Mouse (Mus musculus) layer of hippocampus, adult 8-10 months (tissue): Measurements from ENCODE around the gene Hoxc9. TPM values are rescaled to one million over a fixed set of nuclear protein-coding genes. Genes with fewer than 3 reads are reported as not detected.

Source experiments
- DNase-seq, 2 experiments: peaks; one replicate each; pipeline ENCODE4 v3.0.0; 2022; ENCODE audit warnings: low spot score in 2 of 2
- total RNA-seq, 4 experiments: library from RNA; stranded (reverse); gene quantifications; 2 replicates each; pipeline ENCODE4 v1.2.4; 2022

Gene Hoxc9
- total RNA-seq, 4 experiments from 2014 or later = not detected

DNA sequence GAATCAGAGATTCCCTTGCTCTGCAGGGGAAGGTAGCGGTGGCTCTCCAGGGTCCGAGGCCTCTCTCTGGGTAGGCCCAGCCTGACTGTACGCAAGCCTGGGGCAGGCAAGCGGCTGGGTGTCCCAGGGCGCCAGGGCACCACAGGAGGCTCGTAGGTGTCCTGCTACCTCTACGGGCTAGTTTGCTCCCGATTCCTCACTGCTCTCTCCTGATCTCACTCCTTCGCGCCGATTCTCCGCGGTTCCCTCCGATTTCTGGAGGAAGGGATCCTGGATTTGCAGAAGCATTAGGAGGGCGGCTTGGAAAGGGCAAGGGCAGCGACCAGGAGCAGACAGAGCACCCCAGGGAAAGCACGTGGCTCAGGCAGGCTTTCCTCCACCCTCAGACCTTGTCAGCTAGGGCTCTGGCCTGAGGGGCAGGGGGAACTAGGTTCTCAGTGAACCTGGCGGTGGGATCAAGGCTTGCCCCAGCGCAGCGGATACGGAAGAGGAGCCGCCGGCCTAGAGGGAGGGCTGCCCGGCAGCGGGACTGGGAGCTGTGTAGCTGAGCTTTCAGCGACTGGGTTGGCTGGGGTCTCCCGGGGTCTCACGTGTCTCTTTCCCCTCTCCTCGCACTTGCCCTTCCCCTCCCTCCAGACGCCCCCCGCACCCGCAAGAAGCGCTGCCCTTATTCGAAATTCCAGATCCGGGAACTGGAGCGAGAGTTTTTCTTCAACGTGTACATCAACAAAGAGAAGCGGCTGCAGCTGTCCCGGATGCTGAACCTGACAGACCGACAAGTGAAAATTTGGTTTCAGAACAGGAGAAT, 20.2 kb upstream of the Hoxc9 start:
- no peak for DNase-seq

GRCm38 (mm10) chr15:102956906-102957305, 19.3 kb upstream of the Hoxc9 start:
- no peak for DNase-seq

- DNase-seq = no peak
Observed at GRCm38 (mm10) chr15:102959663-102960191, 16.5 kb upstream of the Hoxc9 start.

GRCm38 (mm10) chr15:102961728-102962127, 14.5 kb upstream of the Hoxc9 start:
- no peak for DNase-seq

DNA sequence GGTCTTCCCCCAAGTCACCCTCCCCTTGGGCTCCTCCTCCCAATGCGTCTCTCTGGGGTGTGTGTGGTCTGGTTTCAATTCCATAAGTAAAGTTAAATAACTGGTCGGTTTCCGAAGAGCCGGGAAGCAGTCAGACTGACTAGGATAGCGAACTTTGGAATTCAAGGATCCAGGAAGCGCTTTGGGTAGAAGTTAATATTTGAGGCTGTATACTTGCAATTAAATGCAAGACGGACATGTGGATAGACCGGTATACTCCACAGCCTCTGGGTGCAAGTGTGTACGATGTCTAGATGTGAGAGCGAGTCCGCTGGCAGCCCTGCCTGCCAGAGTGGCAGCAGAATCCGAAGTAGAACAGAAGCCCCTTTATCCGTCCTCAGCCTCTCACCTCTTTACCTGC, 13.7 kb upstream of the Hoxc9 start:
- DNase-seq = no peak

DNA sequence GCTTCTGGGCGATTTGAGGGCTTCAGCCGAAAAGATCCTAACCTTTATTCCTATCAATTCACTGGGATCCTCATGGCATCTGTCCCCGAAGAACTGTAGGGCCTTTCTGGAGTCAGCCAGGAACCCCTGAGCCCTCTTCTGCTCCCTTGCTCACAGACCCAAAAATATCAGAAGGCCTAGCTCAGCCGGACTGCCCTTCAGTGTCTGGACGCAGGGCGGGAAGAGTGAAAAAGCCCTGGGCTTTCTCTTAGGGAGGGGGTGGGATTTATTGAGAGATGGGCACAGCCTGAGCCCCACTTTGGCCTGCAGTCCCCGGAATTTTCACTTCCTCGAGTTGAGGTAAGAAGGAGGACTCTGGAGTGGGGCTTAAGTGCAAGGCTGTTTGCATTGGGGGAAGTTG, 13.0 kb upstream of the Hoxc9 start:
- DNase-seq = no peak

GRCm38 (mm10) chr15:102963671-102964640, 12.3 kb upstream of the Hoxc9 start:
- no peak for DNase-seq

DNA sequence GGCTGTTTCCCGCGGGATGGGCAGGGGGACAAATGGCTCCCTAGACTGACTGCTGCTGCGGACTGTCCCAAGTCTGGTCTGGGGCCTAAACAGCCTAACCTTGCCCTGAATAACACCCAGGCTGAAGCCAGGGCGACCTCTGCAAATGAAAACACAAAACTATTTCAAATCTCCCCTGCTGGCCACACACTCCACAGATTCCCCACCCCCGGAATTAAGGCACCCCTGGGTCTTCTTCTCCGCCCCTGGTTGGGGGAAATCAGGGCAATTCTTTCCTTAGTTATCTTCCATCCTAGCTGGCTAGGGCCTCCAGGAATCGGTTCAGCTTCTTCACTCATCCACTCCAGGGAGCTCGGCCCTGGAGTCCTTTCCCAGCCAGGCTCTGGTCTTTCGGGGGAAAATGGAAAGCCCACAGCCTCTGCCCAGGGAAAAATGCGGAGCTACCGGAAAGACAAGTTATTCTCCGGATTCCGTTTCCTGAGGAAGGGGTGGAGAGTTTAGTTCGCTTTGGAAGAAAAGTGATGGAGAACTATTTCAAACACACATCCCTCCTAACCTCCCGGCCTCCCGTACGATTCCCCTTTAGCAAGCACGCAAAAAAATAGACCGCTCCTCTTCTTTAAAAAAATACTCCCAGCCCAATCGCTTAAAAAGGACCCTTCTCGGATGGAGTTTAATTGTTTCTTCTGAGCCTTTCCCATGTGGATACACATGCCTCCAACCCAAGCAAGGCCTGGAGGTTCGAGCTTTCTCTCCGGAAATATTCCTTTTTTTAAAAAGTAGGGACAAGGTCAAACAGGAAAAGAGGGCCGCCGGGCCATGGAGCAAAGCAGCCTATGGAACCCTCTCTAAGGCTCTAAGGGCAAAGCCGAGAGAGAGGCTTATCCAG, 11.0 kb upstream of the Hoxc9 start:
- DNase-seq = no peak

DNA sequence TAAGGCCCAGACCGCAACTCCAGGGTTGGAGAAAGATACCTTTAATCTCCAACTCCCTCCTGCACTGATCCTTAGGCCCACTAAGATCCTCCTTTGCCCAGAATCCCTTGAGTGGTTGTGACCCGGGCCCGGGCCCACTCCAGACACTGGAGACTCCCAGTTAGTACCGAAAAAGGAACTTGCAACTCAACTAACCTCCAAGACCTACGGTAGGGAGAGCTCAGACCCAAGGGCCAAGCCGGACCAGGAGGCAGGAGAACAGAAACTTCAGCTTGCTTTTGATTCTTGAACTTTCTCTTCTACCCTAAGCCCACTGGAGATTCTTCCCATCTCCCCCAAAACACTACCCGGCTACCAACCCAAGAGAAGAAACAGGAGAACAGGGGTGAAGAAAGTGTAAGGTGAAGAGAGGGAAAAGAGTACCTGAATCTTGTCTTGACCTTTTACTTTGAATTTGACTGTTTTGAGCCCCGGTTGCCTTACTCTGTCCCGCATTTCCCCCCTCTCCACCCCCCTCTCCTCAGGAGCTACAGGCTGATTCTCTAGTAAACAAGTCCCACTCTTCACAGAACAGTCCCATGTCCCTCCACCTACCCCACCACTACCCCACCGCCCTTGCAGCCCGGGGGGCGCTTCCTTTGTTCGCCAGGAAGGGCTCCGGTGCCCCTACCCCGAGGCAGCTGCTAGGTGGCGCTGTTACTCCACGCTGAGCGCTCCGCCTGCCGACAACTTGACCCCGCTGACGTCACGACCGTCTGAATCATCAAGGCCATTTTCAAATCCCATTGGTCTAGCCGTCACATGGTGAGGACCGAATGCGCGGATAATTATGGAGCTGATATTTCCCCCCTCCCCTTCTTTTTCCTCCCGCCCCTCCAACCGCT, 10.1 kb upstream of the Hoxc9 start:
- DNase-seq = no peak

DNA sequence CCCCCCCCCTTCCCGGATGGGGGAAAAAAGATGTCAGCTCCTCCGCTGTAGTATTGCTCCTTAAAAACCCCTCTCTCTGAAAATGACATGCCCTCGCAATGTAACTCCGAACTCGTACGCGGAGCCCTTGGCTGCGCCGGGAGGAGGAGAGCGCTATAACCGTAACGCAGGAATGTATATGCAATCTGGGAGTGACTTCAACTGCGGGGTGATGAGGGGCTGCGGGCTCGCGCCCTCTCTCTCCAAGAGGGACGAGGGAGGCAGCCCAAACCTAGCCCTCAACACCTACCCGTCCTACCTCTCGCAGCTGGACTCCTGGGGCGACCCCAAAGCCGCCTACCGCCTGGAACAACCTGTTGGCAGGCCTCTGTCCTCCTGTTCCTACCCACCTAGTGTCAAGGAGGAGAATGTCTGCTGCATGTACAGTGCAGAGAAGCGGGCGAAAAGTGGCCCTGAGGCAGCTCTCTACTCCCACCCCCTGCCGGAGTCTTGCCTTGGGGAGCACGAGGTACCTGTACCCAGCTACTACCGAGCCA, 9.4 kb upstream of the Hoxc9 start, which contains the start of gene Hoxc10:
Hoxc10 (plus strand) TSS at position 21 of the 536 bp plus-strand sequence.
- no peak for DNase-seq

DNA sequence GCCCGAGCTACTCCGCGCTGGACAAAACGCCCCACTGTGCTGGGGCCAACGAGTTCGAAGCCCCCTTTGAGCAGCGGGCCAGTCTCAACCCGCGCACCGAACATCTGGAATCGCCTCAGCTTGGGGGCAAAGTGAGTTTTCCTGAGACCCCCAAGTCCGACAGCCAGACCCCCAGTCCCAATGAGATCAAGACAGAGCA, 9.0 kb upstream of the Hoxc9 start, which contains the start of gene Hoxc5:
Hoxc5 (plus strand) TSS at position 132 of the 199 bp plus-strand sequence.
- no peak for DNase-seq

DNA sequence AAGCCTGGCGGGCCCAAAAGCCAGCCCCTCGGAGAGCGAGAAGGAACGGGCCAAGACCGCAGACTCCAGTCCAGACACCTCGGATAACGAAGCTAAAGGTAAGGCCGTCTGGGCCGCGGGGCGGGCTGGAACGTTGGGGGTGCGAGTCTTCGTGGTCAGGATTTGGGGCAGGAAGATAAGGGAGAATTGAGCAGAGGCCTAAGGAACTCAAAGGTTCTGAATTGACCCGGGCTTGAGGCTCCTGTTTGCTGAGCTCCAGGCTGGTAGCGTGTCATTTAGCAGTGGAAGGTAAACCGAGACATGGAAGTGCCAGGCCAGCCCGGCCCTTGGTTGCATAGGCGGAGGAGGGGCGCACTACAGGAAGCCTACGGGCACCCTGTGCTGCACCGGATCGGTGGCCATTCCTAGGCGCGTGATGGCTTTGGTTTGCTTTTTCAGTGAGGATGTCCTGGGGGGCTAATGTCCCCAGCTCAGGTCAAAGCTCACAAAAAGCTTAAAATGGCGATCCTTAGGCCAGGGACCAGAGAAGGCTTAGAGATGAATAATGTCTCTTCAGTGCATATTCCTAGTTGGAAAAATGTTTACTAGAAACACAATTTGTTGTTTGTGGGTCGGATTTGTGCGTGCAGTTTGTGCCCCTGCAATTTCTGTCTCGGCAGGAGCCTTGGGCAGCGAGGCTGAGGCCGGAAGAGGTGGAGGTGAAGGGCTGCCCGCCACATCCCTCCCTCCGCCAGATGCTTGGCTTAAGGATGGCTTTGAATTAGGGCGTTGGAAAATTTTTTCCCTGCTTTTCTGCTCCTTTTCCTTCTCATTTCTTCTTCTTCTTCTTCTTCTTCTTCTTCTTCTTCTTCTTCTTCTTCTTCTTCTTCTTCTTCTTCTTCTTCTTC, 8.5 kb upstream of the Hoxc9 start:
- no peak for DNase-seq

DNA sequence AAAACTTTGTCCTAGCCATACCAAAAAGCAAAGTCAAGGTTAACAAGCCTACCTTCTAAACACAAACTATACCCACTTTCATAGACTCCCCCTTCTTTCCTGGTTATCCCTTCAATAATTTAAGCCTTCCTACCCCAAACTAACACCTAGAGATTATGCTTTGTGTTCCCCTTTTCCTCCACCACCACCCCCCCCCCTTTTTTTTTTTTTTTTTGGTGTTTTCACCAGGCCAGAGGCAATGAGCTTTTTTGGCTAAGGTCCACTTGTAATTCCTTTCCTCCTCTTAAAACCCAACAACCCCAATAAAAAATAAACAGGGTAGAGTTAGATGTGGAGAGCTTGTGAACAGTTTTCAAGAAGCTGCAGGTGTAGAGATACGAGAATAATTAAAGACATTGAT, 6.9 kb upstream of the Hoxc9 start:
- no peak for DNase-seq

- DNase-seq = no peak
Observed at GRCm38 (mm10) chr15:102970740-102971139, 5.5 kb upstream of the Hoxc9 start.

- DNase-seq = no peak
Observed at GRCm38 (mm10) chr15:102972254-102972653, 4.0 kb upstream of the Hoxc9 start.

DNA sequence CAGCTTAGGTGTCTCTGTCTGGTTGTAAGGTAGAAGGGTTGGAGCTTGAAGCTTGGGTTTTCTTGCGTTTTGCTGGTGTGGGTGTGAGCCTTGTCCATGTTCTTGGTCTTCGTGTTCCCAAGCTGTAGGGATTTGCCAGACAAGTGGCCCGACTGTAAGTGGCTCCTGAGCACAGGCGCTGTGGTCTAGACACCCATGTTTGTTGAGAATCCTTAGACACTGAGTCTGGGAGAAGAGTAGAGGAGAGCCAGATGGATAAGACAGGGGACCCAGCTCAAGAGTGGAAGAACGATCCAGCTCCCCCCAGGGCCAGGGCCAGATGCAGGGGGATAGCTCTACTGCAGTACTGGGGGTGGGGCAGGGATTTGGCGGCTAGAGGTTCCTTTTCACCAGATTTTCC, 3.5 kb upstream of the Hoxc9 start:
- no peak for DNase-seq

GRCm38 (mm10) chr15:102975034-102975433, 1.2 kb upstream of the Hoxc9 start:
- no peak for DNase-seq

GRCm38 (mm10) chr15:102975688-102976111, 539 bp upstream of the Hoxc9 start:
- DNase-seq = no peak
